Mouse (Mus musculus) lung, postnatal 4 days (tissue): Measurements from ENCODE around the gene Klhl5.

Experiments used
- DNase-seq, 2 experiments: peaks; one replicate each; pipeline ENCODE4 v3.0.0; 2021

Klhl5 gene

DNA sequence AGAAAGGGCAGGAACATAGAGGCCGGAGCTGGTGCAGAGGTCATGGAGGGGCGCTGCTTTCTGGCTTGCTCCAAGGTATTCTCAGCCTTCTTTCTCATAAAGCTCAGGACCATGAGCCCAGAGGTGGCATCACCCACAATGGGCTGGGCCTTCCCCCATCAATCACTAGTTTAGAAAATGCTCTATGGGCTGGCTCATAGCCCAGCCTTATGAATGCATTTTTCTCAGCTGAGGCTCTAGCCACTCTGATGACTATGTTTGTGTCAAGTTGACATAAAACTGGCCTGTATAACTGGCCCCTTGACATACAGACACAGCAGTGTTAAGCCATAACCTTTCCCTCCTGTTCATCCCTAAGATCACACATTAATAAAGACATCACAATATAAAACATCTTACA lies 97.4 kb downstream of the Klhl5 start:
- DNase-seq = no peak

DNA sequence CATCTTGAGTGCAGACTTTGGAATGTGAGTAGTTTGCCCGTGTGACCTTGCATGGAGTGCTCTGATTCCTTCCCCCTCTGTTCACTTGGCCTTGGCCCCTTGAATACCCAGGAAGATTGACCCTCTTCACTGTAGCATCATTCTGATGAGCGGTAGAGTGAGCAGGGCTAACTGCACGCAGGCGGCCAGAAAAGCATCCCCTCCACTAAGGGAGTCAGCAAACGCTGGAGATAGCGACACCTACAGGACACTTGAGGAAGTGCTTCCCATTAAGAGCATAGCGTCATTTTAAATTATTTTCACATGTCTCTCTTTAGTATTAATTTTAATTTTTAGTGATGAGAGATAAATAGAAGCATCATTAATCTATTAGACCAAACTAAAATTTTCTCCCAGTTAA lies 106.0 kb downstream of the Klhl5 start:
- DNase-seq = peak in 1 of 2 experiments; percentile 55
